Mouse (Mus musculus) olfactory bulb, adult 2 months (tissue): ENCODE data around the gene Smtnl2.

ENCODE experiments used
- CTCF ChIP-seq: fragments of 200-500 bp; IDR thresholded peaks from 2 replicates; pipeline ENCODE4 v1.5.1; 2012; ENCODE audit warnings: low read depth, mild to moderate bottlenecking, low read length, moderate library complexity; ENCODE audit not compliant: insufficient read depth
- POLR2A ChIP-seq: fragments of 200-500 bp; IDR thresholded peaks from 2 replicates; pipeline ENCODE4 v1.6.1; 2012; ENCODE audit warnings: mild to moderate bottlenecking, low read depth, low read length, moderate library complexity; ENCODE audit not compliant: insufficient read depth

GRCm38 (mm10) chr11:72417376-72417775 lies 5.9 kb upstream of the Smtnl2 start:
- no peak for TF ChIP-seq CTCF
- no peak for TF ChIP-seq POLR2A
